Mouse (Mus musculus): ENCODE results near the gene Arhgap42. TPM values are rescaled to one million over a fixed set of nuclear protein-coding genes. Genes with fewer than 3 reads are reported as not detected.

Gene Arhgap42
- total RNA-seq (2015; ENCODE audit: low replicate concordance) (not detected in 2 replicates), total RNA-seq (2017; ENCODE audit: low replicate concordance) (under 0.01 TPM in 1 of 2 replicates, not detected in the other)

DNA sequence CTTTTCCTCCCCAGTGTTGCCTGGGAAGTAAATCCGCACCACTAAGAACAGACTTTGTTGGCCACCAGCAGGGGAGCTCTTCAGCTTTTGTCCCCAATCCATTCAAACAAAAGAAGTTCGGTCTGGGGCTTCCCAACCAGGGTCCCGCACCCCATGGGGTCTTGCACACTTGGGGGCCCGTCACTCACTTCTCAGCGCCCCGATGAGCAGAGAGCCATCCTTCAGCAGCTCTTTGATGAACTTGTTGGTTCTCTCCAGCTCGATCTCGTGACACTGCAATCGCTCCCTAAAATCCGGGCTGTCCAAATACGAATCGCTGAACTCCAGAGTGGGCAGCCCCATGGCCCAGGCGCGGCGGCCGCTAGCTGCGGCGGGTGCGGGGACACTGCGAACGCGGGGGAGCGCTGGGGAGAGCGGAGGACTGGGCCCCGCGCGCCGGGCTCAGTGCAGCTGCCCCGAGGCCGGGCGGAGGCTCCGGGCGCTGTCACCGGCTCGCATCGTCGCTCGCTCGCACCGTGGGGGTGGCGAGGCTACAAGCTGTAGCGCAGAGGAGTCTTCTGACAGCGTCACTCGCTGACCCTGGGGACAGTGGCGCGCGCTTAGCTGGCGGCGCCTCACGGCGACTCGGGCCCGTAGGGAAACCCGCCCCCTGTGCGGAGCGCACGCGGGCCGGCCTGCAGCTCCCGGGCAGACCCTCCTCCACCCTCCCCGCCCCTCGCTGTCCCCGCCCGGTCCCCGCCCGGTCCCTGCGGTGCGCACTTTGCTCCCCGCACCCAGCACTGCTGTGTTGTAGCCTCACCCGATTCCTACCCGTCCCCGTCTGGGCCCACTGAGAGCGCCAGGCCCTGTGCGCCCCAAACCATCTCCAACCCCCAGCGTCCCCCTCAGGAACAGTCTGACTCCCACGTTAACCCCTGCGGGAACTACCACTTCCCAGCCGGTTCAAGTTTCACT lies at the start of gene Arhgap42:
Gene Arhgap42 (minus strand): TSS at position 664 of the 954 bp plus-strand sequence.
- ATAC-seq (replicated peaks; ENCODE audit: low FRiP score, poor library complexity, severe bottlenecking) = no peak

DNA sequence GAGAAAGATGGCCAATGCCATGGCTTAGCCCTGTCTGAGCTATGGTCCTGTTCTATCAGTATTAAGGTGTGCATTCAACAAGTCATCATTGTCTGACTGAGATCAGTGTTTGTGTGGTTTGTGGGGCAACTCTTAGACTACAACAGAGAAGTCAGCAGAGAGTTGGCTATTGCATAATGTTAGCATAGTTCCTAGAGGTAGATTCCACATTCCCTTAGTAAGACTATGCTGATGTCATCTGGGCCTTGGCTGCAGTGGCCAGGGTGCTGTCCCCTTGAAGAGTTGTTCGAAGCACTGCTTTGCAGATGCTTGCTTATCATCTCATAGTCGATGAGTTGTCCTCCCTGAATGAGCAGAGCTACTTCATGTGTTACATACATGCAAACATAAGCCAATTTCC lies 49.2 kb upstream of the Arhgap42 start:
- no peak for ATAC-seq (replicated peaks; ENCODE audit: low FRiP score, poor library complexity, severe bottlenecking)

DNA sequence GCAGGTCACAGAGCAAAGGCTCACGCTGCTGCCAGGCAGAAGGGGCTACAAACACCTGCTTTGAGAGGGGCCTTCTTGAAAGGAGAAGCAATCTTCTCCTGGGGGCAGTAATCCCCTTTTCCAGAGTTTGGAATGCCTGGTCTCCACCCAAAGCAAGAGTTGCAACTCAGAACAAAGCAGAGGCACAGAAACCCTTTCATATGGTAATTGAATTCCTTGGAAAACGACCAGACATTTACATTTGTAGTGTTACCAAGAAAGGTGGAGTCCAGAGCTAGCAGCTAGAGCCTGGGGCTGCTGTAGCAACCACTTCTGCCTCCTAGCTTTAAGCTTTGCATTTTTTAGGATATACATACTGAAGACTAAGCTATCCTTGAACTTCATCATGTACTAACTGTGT lies 30.4 kb upstream of the Arhgap42 start:
- ATAC-seq (replicated peaks; ENCODE audit: low FRiP score, poor library complexity, severe bottlenecking) = no peak

DNA sequence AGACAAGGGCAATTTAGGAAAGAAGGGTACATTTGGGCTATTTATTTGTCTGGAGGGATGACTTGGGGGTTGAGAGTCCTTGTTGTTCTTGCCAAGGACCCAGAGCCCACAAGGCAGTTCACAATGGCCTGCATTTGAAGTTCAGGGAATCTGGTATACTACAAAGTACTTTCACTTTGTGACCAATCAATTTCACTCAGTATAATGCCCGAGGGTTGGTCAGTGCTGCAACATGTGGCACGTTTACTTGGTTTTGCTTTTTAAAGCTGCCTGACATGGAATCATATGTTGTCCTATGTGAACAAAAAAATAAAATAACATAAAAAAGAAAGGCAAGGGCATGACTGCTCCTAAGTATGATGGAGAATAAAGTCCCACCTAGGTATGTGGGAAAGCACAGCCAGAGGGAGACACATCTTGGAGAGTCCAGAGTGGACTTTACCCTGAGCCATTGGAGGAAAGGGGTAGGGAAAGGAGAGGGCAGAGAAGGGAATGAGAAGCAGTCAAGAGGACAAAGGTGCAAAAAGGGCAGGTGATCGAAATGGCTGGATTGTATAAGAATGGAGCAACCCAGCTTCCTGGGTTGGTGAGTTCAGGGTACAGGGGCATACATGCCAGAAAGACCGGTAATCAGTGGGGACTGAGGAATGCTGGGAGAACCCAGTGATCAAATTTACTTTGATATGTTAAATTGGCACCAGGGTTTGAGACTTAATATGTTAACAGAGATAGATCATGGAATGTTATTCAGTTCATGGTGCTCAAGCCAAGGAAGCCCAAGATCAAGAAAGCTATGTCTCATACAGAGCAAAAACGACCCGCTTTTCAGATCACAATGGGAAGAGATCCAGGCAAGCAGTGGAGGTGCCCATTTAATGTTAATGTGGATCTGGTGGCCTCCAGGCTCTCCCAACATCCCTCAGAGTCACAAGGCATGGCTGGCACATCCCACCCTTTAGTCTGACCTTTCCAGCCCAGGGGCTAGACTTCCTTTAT lies 29.0 kb upstream of the Arhgap42 start:
- ATAC-seq (replicated peaks; ENCODE audit: low FRiP score, poor library complexity, severe bottlenecking) = no peak

DNA sequence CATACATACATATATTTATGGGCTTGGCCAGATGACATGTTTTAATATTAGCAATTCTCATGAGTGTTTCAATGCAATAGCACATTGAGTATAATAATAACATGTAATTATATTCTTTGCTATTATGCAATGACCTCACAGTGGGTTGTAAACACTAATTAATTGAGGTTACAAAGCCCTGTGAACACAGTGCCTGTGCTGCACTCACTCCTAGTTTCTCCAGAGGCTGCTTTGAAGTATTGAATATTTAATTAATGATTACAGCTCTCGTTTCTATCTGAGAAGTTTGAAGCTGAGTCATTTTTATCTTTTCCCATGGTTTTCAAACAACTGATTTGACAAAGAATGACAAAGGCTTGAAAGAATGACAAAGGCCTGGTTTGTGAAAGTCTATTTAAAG lies 24.6 kb upstream of the Arhgap42 start:
- no peak for ATAC-seq (replicated peaks; ENCODE audit: low FRiP score, poor library complexity, severe bottlenecking)

DNA sequence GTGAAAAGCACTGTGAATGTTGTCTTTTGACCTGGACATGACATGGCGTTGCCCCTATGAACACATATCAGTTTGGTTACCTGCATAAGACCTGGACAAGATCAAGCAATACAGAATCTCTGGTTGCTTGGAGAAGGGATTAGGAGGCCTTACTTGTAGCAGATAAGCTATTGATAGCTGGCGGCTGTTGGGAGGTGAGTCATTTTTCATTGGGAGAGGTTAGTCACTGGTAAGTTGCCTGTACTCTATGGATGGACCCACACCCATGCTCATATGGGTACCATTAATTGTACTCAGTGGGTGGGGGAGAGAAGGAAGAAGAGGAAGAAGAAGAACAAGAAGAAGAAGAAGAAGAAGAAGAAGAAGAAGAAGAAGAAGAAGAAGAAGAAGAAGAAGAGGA lies 23.6 kb upstream of the Arhgap42 start:
- no peak for ATAC-seq (replicated peaks; ENCODE audit: low FRiP score, poor library complexity, severe bottlenecking)

DNA sequence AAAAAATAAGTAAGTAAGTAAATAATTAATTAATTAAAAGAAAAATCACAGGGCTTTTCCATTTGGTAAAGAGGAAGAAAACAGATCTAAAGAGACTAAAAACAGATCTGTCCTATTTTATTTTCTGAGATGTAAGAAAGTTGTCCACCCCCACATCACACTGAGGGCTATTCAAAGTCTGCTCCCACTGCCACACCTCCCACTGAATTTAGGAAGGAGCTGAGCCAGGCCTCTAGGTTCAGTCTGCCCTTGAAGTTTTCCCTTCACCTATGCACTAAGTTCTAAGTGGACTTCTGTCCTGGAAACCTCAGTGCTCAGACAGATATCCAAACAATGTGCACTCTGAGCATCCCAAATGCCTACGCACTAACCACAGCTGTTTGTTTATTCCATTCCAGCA lies 15.9 kb upstream of the Arhgap42 start:
- no peak for ATAC-seq (replicated peaks; ENCODE audit: low FRiP score, poor library complexity, severe bottlenecking)

DNA sequence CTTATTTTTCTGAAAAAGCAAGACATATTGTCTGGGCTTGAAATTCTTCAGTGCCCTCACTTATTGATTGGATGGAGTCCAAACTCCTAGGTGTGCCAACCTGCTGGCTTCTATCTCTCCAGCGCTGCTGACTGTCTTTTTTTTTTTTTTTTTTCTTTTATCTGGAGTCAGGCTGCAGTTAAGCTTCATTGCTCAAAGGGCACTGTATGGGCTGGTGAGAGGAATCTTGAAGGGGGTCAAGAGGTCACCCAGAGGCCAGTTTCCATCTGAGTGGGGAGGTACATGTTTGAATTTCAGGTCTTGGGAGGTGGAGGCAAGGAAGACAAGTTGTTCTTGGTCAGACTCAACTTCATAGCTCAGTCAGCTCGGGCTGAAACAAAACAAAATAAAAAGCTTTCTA lies 9.6 kb upstream of the Arhgap42 start:
- no peak for ATAC-seq (replicated peaks; ENCODE audit: low FRiP score, poor library complexity, severe bottlenecking)

DNA sequence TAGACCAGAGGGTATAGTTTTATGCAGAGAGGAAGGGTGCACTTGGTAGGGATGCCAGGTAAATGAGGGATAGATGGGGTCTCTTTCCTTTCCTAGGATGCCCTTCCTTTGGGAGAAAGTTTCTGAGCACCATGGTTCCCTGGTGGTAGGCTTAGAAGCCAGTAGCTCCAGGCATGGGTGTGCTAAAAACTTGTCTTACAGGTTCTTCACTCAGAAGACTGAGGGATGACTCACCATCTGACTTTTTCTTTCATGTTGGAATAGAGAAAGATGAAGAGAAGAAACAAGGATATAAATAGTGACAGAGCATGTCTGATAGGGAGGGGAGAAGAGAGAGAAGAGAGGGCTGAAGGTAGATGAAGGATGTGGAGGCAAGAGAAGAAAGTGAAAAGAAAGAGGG lies 7.1 kb upstream of the Arhgap42 start:
- ATAC-seq (replicated peaks; ENCODE audit: low FRiP score, poor library complexity, severe bottlenecking) = no peak

DNA sequence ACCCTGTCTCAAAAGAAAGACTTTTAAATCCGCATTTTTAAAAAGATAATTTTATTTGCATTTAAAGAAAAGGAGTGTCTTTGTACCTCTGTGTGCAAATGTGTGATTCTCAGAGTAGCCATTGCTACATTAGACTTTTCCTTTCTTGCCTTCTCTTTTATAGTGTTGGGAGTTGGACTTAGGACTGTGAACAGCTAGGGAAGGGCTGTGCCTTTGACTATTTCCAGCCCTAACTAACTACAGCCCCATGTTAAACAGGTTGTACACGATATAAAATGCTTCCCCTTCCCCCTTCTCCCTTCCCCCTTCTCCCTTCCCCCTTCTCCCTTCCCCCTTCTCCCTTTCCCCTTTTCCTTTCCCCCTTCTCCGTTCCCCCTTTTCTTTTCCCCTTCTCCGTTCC lies 4.9 kb upstream of the Arhgap42 start:
- ATAC-seq (replicated peaks; ENCODE audit: low FRiP score, poor library complexity, severe bottlenecking) = no peak

DNA sequence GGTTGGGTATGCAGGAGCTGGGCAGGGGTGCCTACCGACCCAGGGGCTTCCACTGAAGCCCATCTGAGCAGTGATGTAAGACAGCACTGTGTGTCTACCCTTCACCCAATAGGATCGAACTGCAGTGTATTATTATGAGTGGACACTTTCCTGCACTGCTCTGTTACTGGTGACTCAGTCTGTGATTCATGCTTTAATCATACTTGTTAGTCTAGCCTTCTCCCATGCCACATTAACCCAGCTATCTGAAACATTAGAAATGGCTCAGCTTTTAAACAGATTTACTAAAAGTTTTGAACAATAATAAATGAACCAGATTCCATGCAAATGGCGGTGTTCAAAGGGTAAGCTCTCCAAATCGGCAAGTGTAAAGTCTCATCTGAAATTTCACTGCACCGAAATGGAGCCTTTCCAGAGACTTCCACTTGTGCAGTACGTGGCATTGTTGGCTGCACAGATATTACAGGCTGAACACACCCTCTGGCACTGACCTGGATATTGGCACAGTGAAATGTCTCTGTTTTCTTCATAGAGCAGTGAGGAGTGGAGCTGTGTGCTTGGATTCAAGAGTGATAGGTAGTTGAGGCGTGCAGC lies 2.4 kb upstream of the Arhgap42 start:
- ATAC-seq (replicated peaks; ENCODE audit: low FRiP score, poor library complexity, severe bottlenecking) = no peak

DNA sequence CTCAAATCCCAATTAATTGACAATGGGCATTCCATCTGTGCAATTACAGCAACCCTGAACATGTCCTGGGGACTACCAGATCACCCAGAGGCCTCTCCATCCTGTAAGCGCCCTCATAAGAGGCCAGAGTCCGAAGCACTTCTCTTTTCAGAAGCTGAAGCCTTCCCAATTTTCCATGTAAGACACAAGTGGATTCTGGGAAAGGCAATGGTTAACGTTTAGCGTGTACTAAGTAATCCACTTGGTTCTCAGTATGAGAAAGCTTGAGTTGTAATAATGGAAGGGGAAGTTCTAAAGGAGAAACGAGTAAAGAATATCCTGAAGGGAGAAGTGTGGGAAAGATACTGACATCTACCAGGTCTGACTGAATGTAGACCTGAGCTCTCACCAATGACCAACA lies 1.4 kb downstream of the Arhgap42 start:
- no peak for ATAC-seq (replicated peaks; ENCODE audit: low FRiP score, poor library complexity, severe bottlenecking)

DNA sequence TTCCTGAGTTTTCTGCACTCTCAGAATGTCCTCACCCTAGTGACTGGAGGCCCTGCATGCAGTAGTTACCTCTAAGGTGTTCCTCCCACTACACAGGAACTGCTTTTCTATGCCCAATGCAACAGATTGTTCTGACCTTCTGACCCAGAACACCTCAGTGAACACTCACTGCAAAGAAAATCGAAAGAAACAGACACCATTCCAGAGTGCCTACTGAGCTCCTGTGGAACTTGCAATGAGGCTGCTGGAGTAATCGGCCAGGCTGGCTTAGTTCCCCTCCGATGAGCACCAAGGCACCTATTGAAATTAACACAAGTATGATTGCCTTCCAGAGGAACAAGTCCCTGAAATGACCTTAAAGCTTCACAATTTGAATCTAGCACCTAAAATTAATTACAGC lies 9.2 kb downstream of the Arhgap42 start:
- no peak for ATAC-seq (replicated peaks; ENCODE audit: low FRiP score, poor library complexity, severe bottlenecking)

DNA sequence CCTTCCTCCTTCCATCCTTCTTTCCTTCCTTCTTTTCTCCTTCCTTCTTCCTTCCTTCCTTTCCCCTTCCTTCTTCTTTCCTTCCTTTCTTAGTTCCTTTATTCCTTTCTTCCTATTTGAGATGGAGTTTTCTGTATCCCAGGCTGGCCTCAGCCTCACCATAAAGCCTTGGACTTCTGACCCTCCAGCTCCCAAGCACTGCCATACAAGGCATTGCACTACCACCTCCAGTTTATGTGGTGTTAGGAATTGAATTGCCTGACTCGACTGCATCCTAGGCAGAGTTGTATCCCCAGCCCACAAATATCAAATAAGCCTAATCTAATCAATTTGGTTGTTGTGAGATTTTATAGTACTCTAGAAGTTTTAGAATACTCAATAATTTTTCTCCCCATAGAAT lies 14.1 kb downstream of the Arhgap42 start:
- no peak for ATAC-seq (replicated peaks; ENCODE audit: low FRiP score, poor library complexity, severe bottlenecking)

DNA sequence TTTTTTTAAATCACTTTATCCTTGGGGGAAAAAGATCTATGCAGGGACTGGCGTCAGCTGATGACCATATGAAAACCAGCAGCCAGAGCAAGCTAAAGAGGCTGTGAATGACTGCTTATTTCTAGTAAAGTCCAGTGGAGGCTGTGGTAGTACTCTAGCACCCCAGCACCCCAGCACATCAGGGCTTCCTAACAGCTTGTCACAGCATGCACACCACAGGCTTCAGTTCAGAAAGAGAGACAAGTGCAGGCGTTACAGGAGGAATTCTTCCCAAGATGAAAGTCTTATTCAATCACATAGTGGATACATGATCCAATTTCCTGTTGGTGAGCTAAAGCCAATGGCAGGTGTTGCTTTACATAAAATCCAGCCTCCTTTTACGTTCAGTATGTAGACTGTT lies 15.5 kb downstream of the Arhgap42 start:
- no peak for ATAC-seq (replicated peaks; ENCODE audit: low FRiP score, poor library complexity, severe bottlenecking)

DNA sequence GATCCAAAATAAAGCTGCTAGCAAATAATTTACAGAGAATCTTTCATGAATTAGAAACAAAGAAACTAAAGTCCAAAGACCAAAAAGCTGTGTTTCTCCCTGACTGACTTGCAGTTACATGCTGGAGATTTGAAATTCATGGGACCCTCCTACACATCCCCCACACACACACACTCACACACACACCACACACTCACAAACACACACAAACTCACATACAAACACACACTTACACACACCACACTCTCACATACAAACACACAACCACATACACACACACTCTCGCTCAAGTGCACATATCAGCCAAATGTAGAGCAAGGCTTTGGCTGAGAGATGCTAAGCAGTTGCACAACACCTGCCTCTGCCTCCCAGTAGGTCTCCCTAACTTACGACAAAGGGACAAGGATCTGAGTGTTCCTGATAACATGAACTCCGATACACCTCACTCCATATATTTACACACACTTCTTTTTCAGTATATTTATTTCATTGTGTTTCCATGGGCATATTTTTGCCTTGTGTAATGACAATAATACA lies 16.9 kb downstream of the Arhgap42 start:
- ATAC-seq (replicated peaks; ENCODE audit: low FRiP score, poor library complexity, severe bottlenecking) = no peak

DNA sequence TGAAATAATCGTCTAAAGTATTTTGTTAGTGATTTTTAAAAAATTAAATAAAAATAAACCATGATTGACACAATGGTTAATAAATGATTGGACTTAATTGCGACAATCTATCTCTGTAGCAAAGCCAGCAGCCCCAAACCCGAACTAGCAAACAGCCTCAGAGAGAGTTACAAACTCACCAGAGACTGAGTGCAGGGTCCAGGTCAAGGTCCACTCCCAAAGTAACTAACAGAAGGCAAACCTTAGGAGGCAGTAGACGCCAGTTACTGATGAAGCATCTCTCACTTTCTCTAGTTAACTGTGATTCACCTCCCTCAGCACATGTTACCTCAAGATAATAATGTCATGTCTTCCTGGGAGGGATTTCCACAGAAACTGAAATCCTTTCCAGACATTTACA lies 17.7 kb downstream of the Arhgap42 start:
- ATAC-seq (replicated peaks; ENCODE audit: low FRiP score, poor library complexity, severe bottlenecking) = no peak

DNA sequence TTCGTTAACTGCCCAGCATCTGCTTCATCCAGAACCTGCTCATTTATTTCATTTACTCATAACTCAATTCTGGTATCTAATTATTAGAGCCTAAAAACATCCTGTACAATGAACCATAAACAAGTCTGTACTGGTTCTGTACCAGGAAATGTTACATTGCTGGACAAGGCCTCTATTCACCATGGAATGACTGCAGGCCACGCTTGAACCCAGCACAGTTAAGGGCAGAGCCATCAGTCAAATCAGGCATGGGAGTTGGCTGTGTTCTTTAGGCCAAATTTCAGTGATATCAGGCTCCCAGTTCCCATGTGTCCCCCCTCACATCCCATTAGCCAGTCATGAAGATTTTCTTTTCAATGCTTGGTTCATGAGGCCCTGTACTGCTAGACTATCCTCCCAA lies 20.6 kb downstream of the Arhgap42 start:
- no peak for ATAC-seq (replicated peaks; ENCODE audit: low FRiP score, poor library complexity, severe bottlenecking)

DNA sequence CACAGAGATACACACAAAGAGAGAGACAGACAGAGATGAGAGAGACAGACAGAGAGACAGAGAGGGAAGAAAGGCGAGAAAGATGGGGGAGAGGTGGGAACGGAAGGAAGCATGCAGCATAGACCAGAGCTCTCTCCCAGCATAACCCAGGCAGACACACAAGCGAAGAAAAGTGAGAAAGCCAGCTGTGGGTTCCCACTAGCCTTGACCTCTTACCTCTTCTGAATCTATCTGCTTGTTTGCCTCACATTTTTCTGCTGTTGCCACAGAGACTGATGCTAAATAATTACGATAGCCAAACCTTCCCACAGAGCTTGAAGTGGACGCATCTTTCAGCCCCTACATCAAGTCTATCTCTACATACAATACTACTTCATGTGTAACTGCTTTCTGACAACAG lies 24.1 kb downstream of the Arhgap42 start:
- ATAC-seq (replicated peaks; ENCODE audit: low FRiP score, poor library complexity, severe bottlenecking) = no peak

DNA sequence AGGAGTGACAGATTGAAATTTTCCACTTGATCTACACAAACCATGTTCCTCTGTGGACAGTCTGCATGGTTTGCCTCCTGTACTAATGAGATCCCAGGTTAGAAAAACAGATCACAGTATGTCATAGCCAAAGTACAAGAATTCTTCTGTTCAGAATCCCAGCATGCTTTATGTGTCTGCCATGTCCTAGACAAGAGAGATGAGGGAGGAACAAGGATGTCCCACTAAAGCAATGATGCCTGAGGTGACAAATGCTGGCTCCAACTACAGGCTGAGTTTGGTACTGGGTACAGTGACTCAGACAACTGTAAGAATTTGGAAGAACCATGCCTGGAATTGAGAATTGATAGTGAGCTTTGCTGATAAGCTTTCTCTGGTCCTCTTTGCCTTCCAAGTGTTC lies 24.6 kb downstream of the Arhgap42 start:
- no peak for ATAC-seq (replicated peaks; ENCODE audit: low FRiP score, poor library complexity, severe bottlenecking)

All from erythroblast, adult 5-6 weeks (primary cell).